Mouse (Mus musculus) spleen, adult 2 months (tissue): ENCODE results near the gene Zcchc2. TPM values are rescaled to one million over a fixed set of nuclear protein-coding genes. Genes with fewer than 3 reads are reported as not detected.

Experiments used
- DNase-seq, 2 experiments: peaks; one replicate each; pipeline versions ENCODE4 v3.0.0 to v3.0.0-alpha.2; 2012 to 2021; ENCODE audit warnings: low spot score in 2 of 2, low read depth in 1 of 2
- H3K27ac ChIP-seq: fragments of 200-500 bp; 2 replicates; pipeline ENCODE4 v1.5.1; 2012; ENCODE audit warnings: low read length, inconsistent platforms; ENCODE audit not compliant: insufficient read depth
- H3K27me3 ChIP-seq: fragments of 200-500 bp; 2 replicates; pipeline ENCODE4 v1.6.1; 2012; ENCODE audit warnings: mild to moderate bottlenecking, moderate library complexity, low read length, inconsistent platforms; ENCODE audit not compliant: control insufficient read depth, insufficient read depth
- H3K36me3 ChIP-seq: fragments of 200-500 bp; 2 replicates; pipeline ENCODE4 v1.6.1; 2012; ENCODE audit warnings: mild to moderate bottlenecking, low read length, inconsistent platforms; ENCODE audit not compliant: control insufficient read depth, insufficient read depth
- H3K4me1 ChIP-seq: fragments of 200-500 bp; 2 replicates; pipeline ENCODE4 v1.6.1; 2011; ENCODE audit warnings: inconsistent platforms; ENCODE audit not compliant: control insufficient read depth, insufficient read depth, insufficient read length
- H3K4me3 ChIP-seq: fragments of 200-500 bp; 2 replicates; pipeline ENCODE4 v1.5.1; 2011; ENCODE audit warnings: mild to moderate bottlenecking, inconsistent platforms; ENCODE audit not compliant: insufficient read depth, insufficient read length; ENCODE audit errors: extremely low read depth
- CTCF ChIP-seq: fragments of 200-500 bp; IDR thresholded peaks from 2 replicates; pipeline ENCODE4 v1.5.1; 2011; ENCODE audit warnings: mild to moderate bottlenecking, inconsistent platforms; ENCODE audit not compliant: insufficient read depth, insufficient read length, insufficient replicate concordance; ENCODE audit errors: extremely low read depth
- POLR2A ChIP-seq: fragments of 200-500 bp; IDR thresholded peaks from 2 replicates; pipeline ENCODE4 v1.6.1; 2011; ENCODE audit warnings: low read depth, low read length, inconsistent platforms
- WGBS: fragments of 180-500 bp; shearing (Covaris S2); methylation state at CpG from one replicate; pipeline ENCODE4 v1.1.7; 2018; 5-methylcytosine and 5-hydroxymethylcytosine counted together
- polyA plus RNA-seq: library from polyadenylated mRNA; depleted of rRNA; stranded (reverse); fragments of >200 nt; gene quantifications from 2 replicates; pipeline ENCODE4 v1.2.3, GENCODE M21; 2012

The Zcchc2 gene
- polyA plus RNA-seq, 1 experiment, result 16.9 TPM

- no peak for TF ChIP-seq POLR2A
- no peak for TF ChIP-seq CTCF
- no peak overlapping the region for H3K27ac ChIP-seq
- peak overlapping the region; percentile 73 for H3K4me3 ChIP-seq
- H3K27me3 ChIP-seq, result no peaks in the 10 kb centered on the region
- DNase-seq, result no peak
- WGBS, result 49% methylated on average over 14 of the region's 14 CpGs
- H3K36me3 ChIP-seq, result no peaks in the 10 kb centered on the region
- H3K4me1 ChIP-seq, result peaks cover 5% of the 10 kb centered on the region
Observed at GRCm38 (mm10) chr1:105988903-105989639, 1.1 kb upstream of the Zcchc2 start.

- H3K4me3 ChIP-seq, result peak overlapping the region; percentile 73
- no peaks in the 10 kb centered on the region for H3K27me3 ChIP-seq
- H3K4me1 ChIP-seq, result peaks cover 5% of the 10 kb centered on the region
- DNase-seq, result no peak
- peak overlapping the region; percentile 66 for H3K27ac ChIP-seq
- WGBS, result 2% methylated on average over 13 of the region's 13 CpGs
- no peak for TF ChIP-seq CTCF
- TF ChIP-seq POLR2A, result no peak
- H3K36me3 ChIP-seq, result no peaks in the 10 kb centered on the region
Observed at GRCm38 (mm10) chr1:105989640-105989984, 594 bp upstream of the Zcchc2 start.

DNA sequence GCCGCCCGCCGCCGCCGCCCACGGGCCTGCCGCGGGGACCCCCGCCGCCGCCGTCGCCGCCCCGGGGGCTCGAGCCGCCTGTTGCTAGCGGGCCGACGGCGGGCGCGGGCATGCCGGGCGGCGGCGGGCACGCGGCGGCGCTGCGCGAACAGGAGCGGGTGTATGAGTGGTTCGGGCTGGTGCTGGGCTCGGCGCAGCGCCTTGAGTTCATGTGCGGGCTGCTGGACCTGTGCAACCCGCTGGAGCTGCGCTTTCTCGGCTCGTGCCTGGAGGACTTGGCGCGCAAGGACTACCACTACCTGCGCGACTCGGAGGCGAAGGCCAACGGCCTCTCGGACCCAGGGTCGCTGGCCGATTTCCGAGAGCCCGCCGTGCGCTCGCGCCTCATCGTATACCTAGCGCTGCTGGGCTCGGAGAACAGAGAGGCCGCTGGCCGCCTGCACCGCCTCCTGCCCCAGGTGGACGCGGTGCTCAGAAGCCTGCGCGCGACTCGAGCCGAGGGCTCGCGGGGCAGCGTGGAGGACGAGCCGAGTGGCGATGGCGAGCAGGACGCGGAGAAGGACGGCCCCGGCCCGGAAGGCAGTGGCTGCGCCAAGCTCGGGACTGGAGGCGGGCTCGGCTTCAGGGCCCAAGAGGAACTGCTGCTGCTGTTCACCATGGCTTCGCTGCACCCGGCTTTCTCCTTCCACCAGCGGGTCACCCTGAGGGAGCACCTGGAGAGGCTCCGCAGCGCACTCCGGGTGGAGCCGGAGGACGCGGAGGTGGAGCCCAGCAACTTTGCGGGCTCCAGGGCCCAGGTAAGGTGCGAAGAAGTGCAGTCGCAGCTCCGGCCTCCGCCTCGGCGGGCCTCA, 930 bp downstream of the Zcchc2 start:
- peak; percentile 39 to 68 for DNase-seq
- Histone ChIP-seq H3K4me3 (peak overlapping the region; percentile 97), H3K27ac (peak overlapping the region; percentile 94), H3K27me3 (no peaks in the 10 kb centered on the region), H3K36me3 (no peaks in the 10 kb centered on the region), H3K4me1 (peaks cover 8% of the 10 kb centered on the region)
- WGBS, result 4% methylated on average over 99 of the region's 104 CpGs
- TF ChIP-seq POLR2A (peak; percentile 11; the same call in 1 of the 2 replicates), CTCF (no peak)

DNA sequence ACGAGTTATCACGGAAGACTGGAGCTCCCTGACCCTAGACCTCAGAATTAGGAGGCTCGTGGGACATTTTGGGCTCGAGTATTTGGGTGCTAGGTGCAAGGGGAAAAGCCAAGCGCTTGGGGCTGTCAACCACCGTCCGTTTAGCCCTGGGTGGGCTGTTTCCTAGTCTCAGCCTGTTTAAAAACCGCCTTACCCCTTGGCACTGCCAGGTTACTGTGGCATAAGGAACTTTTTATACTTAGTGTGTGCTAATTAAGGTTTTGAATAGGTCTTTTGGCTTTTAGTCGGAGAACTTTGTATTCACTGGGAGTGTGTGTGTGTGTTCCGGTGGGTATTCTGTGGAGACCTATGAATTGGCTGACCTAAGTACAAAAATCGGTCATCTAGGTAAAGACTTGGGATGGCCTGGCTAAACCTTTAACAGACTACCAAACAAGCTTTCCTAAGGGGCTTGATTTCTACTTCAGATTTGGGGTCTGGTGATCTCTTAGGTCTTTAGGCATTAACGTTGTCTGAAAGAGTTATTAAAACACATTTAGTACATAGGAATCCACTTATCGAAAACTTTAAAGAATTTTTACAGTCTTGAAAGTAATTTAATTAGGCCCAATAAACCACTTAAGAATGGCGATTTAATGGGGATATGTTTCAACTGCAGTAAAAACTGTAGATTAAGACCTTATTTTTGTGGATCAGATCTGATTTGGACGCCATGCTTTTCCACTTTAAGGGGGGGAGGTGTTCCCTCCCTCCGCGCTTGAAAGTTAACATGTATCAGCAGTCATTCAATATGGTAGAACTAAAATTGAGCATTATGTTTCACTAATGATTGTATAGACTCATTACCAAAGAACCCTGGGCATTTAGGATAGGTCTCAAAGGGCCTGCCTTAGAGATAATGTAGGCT, 2.0 kb downstream of the Zcchc2 start:
- DNase-seq, result no peak
- Histone ChIP-seq H3K27ac (peak overlapping the region; percentile 94), H3K36me3 (no peaks in the 10 kb centered on the region), H3K27me3 (no peaks in the 10 kb centered on the region), H3K4me1 (peaks cover 11% of the 10 kb centered on the region), H3K4me3 (peak overlapping the region; percentile 97)
- 11% methylated on average over 17 of the region's 17 CpGs for WGBS
- no peak for TF ChIP-seq CTCF
- TF ChIP-seq POLR2A, result no peak

GRCm38 (mm10) chr1:105993196-105993595, 3.0 kb downstream of the Zcchc2 start:
- no peak for DNase-seq
- WGBS, result 7% methylated on average over 7 of the region's 7 CpGs
- Histone ChIP-seq H3K4me1 (peaks cover 14% of the 10 kb centered on the region), H3K36me3 (no peaks in the 10 kb centered on the region), H3K27me3 (no peaks in the 10 kb centered on the region), H3K4me3 (peak overlapping the region; percentile 88; the same call in 1 of the 2 replicates), H3K27ac (peak overlapping the region; percentile 44; the same call in 1 of the 2 replicates)
- TF ChIP-seq CTCF, result no peak
- TF ChIP-seq POLR2A, result no peak

GRCm38 (mm10) chr1:105993601-105994209, 3.5 kb downstream of the Zcchc2 start:
- no peaks in the 10 kb centered on the region for H3K36me3 ChIP-seq
- H3K4me1 ChIP-seq, result peaks cover 14% of the 10 kb centered on the region
- peak; percentile 59 to 88 for DNase-seq
- 2% methylated on average over 37 of the region's 37 CpGs for WGBS
- TF ChIP-seq CTCF (no peak), POLR2A (no peak)
- H3K4me3 ChIP-seq, result peak overlapping the region; percentile 88
- H3K27ac ChIP-seq, result peak overlapping the region; percentile 44
- no peaks in the 10 kb centered on the region for H3K27me3 ChIP-seq
